Mouse (Mus musculus): ENCODE measurements at regions not wholly inside any gene's neighbourhood (a gene's known extent, or its start where the extent isn't known, plus 50 kb on each side); places are given as distances from the start of the nearest gene placed in this dataset.
A peak's percentile ranks its signal among the peaks of the same experiment; 100 is the strongest.

DNA sequence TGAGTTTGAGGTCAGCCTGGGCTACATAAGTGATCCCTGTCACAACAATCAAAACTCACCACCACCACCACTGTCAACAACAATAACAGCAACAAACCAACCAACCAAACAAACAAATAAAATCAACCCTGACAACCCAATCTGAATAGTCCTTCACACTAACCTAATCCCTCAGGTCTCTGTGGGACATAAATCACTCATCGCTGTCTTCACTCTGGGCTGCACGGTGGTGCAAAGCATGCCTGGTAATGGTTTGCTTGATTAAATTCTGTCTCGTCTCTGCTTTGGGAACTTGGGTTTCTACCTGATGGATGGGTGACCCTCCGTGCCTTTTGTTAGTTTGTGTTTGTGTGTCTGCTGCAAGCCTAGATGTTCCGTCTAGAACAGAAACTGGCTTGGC lies 100.6 kb downstream of the Slc17a6 start:
- no peak for ATAC-seq (ENCODE audit: low TSS enrichment)

DNA sequence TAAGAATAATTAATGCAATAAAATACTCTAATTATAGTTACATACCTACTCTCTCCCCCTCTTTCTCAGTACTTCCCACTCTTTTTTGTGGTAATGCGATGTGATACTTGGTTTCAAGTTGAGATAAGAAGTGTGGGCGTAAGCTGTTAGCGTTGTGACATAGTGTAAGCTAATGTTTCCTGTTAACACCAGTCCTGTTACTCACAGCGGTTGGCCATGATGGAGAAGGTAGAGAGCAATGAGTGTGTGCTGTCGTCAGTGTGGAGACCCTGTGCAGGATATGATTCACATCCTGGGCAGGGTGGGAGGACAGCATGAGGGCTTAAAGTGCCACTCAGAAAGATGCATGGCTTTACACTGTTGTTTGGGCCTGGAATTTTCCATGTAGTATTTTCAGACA lies 102.1 kb downstream of the Slc17a6 start:
- no peak for ATAC-seq (ENCODE audit: low TSS enrichment)

DNA sequence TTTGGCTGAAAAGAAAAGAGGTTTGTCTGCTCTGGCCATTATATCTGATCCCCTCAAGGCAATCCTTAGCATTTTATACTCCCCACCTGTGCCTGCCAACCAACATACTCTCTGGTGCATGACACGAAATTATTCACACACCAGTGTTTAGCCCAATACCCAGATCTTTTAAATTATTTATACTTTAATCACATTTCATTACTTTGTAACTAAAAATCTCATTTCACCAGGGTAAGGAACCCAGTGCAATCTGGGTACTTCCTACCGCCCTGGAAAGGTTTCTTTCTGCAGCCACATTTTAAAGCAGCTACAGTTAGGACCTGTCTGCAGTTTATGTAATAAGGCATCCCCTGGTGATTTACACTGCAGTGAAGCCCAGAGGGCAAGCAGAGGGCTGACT lies 114.5 kb downstream of the Slc17a6 start:
- ATAC-seq (ENCODE audit: low TSS enrichment): no peak

DNA sequence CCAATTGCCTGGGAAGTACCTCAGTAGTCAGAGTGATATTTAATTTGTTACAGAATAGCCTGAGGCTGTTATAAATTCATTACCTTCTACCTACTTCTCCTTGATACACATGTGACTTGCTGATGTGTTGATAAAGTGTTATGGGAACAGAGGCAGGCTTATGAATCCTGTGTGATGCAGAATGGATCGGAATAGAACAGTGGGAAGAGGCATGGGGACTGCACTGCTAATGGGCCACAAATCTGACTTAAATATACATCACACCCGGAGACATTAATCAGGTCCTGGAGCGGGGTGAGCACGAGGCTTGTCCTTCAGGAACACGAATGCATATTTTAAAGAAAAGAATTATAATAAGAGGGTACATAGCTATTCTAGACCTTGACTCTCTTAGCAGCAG lies 117.8 kb downstream of the Slc17a6 start:
- ATAC-seq (ENCODE audit: low TSS enrichment): no peak

DNA sequence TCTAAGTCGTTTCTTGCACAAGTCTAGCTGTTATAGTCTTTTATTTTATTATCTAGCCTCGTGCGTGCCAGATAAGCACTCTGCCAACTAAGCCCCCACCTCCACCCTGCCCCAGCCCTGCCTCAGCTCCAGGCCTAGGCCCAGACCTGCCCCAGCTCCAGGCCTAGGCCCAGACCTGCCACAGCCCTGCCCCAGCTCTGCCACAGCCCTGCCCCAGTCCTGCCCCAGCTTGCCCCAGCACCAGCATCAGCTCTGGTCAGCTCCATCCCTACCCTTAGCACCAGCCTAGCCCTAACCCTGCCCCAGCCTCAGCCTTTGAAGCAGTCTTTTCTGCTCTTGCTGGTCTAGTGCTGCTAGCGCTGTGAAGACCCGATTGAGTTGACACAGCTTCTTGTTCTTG lies 119.1 kb downstream of the Slc17a6 start:
- ATAC-seq (ENCODE audit: low TSS enrichment): no peak

DNA sequence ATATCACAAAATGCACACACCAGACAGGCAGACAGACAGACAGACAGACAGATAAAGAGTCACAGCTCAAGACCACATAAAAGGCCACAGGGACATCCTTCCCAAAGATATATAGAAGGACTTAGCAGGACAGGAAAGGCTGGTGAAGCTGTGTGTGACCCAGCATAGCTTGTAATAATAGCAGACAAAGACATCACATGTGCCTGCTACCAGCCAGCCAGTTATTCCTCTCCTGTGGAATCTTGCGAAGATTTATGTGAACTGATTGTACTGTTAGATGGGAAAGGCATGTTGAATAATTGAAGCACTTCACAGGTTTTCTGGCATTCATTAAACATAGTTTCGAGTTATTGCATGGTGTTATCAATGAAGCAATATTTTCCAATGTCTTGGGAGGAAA lies 119.1 kb upstream of the Gas2 start:
- no peak for ATAC-seq (ENCODE audit: low TSS enrichment)

DNA sequence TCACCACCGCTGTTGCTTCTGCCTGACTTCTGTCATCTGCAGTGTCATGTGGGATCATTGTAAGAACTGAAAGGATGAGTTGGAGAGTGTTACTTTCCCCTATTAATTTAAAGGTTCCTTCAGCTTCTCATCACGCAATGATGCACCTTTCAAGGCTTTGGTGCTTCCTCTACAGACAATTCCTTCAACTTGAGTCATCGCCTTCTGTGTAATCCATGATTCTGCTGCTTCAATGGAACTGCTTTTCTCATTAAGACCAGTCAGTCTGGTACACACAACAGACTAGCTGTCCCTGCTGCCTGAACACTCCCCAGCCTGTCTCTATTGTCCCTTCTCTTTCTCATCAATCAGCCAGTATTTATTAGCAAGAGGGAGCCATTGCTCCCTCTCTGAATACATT lies 116.2 kb upstream of the Gas2 start:
- no peak for ATAC-seq (ENCODE audit: low TSS enrichment)

DNA sequence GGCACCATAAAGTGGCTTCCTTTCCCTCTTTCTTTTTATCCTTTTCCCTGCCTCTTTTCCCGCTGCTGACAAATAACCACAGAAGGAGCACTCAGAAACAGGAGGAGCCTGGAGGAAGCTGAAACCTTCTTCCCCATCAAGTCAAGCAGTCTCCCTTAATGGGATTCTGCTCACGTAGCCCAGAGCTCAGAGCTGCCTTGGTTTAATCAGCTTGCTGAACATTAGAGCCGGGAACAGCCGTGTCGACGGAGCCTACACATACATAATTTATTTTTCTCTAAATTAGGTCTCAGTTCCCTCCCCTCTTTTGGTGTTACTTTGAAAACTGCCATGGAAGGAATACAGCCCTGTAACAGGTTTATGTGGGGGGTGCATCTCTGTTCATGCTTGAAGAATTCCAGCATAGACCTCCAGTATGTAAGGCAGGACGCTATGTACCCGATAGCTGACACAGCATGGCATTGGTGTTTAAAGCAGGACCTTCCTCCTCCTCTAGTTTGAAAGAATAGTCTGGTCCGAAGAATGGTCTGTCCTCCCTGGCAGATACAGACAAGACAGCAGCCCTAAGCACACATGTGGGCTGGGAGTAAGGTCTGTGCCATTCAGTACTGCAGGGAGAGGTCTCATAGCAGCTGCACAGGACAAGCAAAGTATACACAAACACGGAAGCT lies 113.0 kb upstream of the Gas2 start:
- ATAC-seq (ENCODE audit: low TSS enrichment): peak; percentile 69

DNA sequence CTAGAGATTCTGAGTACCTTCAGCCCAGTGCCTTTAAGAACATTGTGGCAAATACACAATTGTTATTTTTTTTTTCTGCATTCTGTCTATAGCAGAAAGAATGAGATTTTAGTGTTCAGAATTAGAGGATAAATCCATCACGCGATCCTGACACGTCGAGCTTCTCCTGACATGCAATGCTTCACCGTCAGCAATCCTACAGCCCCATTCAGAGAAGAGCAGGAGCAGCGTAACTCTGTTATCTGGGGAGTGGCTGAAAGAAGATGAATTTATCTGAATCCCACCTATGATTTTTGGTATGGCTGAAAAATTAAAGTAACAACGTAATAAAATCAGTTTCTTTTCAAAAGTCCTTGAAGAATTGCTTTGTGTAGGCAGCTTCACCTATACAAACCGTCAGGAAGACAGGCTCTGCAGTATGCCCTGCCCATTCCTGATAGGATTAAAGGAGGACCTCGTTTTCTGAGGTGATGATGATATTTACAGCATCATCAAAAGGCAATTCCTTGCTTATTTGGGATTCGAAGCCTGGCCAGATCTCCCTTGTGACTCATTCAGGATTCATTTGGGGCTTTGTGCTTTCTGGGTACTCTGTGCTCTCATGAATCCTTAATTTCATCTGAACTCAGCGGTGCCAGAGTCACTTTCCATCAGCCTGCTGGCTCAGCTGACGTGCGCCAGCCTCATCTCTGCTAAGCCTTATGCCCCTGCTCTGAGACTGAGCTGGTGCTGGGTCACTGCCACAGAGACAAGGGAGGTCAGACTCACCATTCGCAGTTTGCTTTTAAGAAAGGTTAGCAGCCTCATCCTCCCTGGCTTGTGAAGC lies 112.3 kb upstream of the Gas2 start:
- peak; percentile 78 for ATAC-seq (ENCODE audit: low TSS enrichment)

DNA sequence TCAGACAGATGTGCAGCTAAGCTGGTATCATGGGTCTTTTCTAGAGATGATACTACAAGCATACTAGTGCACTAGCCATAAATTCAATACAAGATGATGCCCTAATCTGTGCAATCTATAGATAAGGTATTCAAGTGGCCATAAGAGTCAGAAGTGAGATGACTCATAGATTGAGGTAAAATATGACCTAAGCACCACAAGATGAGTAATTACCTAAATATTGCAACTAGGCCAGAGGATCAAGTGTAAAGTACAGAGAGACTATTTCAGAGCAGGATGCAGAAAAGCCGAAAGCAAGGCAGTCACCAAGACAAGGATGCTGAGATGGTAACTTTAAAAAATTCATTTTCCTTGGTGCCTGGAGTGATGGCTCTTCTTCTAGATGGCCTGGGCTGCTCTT lies 111.5 kb upstream of the Gas2 start:
- no peak for ATAC-seq (ENCODE audit: low TSS enrichment)

DNA sequence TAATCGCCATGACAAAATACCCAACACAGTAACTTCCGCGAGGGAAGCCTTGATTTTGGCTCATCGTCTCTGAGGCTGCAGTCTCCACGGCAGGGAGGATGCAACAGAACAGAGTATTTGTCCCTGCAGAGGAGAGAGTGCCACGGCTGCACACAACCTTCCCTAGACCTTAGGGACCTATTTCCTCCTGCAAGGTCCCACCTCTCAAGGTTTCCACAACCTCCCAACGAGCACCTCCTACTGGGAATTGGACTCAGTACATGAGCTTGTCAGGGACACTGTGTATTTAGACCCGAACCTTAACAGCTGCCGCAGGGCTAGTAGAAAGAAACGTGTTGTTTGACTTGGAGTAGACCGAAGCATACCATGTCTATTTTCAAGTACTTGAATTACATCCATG lies 108.8 kb upstream of the Gas2 start:
- ATAC-seq (ENCODE audit: low TSS enrichment): no peak

DNA sequence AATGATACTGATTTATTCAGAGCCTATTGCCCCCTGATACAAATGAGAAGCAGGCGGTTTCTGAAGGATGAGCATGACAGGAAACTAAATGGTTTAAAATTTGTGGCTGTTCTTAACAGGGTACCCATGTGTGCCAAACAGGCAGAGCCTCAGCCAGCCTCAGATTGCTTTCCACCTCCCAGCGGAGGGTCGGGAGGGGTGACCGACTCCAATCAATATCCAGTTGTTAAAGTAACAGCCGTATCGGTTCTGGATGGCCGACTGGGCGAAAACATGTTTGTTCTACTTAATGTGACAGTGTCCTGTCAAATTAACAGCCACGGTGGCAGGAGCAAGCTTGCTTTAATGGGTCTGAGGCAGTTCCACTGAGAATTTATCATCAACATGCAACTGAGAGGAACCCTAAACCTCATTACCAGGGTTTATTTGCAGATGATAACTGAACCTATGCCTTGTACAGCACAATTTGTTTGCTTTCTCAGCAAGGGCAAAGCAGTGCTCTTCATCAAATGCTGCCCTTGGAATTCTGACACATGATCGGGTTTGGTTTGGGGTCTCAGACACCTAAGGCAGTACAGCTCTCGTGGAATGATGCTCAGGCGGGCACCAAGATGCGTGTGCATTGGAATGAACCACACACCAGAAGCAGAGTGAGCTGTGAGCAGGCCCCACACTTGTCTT lies 107.5 kb upstream of the Gas2 start:
- no peak for ATAC-seq (ENCODE audit: low TSS enrichment)

DNA sequence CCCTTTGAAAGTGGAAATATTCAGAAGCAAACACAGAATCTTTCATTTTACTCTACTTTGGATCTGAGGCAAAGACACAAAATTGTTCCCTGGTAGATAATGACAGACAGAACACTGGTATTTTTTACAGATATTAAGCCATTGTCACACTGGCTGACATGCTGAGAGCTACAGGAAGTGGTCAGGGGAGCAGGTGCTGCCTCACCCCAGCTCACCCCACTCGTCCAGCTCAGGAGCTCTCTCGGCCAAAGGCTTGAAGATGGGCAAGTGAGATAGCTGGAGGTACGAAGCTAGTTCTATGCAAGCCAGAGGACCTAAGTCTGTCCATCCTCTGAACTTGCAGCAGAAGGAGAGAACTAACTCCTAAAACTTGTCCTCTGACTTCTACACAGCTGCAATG lies 105.6 kb upstream of the Gas2 start:
- no peak for ATAC-seq (ENCODE audit: low TSS enrichment)

DNA sequence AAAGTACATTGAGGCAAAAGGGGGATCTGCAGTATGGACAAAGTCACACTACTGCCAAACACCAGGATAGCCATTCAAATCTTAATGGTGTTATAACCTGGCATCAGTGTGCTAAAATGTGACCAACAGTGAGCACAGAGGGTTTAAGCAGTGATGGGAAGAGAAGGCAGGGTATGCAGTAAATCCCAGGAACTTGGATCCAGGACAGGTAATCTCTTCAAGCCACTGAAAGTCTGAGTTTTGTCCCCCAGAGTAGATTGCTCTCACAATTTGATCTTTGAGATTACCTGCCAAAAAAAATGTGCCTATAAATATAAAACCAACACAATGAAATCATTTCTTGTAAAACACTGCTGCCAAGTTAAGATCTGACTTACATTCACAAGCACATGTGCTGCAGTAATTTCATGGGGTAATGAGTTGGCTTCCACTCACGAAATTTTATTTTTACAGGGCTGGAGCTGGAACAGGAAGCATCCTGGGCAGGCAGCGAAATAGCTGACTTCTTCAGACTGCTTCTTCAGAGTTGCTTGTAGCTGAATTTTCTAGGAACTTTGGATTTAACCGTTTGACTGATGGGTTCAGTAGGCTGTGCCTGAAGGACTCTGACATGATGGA lies 102.2 kb upstream of the Gas2 start:
- ATAC-seq (ENCODE audit: low TSS enrichment): peak; percentile 79

DNA sequence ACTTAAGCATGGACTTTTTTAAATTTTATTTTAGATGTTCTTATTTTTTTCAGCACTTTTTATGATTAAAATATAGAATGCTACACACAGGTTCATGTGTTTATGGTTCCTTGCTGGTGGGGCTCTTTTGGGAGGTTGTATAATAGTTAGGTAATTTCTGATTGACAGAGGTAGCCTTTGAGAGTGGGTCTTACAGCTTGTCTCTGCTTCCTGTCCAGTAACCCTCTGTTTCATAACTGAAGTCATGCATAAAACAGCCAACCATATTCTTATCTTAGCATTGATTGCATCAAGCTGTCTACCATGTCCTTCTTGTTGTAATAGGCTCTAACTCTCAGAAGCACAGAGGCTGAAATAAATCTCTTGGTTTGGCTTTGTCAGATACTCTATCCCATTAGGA lies 94.7 kb upstream of the Gas2 start:
- ATAC-seq (ENCODE audit: low TSS enrichment): no peak

DNA sequence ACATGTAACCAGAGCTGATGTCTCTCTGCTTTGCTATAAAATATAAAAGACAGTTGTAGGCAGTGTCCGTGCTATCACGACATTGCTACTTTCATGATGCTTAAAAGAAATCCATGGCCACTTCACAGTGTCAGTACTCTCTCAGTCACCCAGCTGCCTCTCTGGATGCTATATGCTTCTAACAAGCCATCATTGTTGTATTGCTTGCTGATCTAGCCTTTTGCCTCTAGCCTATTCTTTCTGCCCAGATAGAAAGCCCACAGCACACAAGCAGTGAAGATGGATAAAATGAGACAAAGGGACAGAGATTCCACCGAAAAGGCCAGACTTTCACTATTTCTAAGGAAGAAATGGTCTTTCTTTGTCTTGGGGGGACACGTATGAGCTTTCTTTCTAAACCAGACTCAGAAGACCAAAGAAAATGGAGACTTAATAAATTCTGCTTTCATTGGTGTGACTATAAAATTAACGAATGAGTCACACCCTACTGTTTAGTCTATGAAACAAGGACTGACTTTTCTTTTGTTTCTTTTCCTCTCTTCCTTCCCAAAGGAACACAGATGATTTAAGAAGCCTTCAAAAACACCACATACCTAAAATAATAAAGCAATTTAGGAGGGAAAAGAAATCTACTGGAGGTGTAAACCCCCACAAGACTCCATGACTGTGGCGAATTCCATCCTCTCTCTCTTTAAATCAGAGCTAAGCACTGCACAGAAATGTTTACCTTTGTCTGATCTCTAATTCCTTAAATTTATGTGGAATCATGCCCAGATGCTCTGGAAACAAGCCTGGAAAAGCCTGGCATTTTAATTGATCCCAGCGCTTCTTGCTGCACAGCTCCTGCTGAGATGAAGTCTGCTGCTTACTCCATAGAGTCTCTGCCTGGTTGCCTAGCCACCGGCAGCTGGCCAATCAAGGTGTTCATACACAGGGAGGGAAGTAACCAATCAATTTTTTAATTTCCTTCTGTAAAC lies 89.6 kb upstream of the Gas2 start:
- no peak for ATAC-seq (ENCODE audit: low TSS enrichment)

DNA sequence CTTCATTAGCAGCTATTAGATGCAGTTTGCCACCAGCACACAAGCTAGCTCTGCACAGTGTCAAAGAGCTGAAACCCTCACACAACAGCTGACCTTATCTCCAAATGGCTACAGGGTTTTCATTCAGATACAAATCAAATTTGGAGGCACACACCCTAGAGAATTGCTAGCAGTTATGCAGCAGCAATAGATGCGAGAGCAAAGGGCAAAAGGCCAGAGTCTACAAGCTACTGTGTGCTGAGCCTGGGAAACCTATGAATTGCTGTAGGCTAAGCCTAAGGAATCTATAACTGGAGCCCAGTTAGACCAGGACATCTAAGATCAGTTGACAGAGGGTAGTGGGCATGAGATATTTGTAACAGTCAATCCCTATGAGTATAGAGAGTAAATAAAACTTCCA lies 85.8 kb upstream of the Gas2 start:
- no peak for ATAC-seq (ENCODE audit: low TSS enrichment)

DNA sequence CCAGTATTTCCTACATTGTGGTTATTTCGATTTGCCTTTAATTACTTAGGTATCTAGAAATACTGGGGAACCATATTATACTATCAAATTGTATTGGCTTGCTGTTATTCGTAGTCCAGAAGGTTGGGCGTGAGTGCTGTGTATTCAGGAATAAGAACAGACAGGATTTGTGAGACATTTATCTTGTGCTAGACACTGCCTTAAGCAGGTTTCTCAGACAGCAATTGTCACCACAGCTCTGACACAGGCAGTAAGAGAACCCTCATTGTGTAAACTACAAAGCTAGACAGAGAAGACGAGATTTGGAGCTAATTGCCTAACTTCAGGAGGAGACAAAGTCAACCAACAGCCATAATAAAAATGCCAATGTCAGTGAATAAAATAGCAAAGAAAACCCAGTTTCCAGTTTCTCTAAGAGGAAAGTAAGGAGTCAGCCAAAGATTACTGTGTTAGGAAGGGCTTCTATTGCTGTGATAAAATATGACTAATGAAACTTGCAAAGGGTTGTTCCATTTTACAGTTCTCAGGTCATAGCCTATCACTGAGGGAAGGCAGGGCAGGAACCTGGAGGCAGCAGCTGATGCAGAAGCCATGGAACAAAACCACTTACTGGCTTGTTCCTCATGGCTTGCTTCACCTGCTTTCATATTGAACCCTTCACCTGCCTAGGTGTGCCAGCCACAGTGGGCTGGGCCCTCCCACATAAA lies 78.6 kb upstream of the Gas2 start:
- no peak for ATAC-seq (ENCODE audit: low TSS enrichment)

DNA sequence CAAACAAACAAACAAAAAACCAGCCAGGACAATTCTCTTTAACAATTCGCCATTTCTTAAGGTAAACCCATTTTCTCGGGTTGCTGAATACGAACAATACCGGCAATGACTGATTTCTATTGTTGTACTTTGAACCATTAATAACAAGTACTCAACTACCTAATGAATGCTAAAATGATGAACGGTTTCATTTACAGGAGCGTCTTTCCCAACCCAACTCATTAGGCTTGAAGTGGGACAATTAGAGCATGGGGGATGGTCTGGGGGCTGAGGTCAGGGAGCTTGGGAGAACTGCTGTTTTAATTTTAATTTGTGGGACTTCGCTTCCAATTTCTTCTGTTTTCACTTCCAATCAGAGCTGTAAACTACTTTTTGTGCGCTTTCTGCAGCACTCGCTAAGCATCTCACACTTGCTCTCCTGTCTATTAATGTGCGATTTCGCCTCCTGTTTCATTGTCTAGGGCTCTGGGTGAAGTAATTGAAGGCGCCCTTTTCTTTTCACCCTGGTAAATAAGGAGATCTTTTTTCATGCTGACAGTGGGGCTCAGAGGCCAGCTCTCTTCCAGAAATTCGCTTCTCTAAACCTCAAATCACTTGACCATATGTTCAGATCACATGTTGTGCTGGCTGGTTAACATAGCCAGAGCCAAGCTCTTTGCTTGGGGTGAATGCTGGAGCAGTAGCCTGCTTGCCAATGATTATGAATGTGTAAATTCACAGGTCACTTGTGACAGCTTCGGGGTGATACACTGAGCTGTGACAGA lies 77.7 kb upstream of the Gas2 start:
- ATAC-seq (ENCODE audit: low TSS enrichment): no peak
